Mouse (Mus musculus) left cerebral cortex, adult 18-20 months (tissue): ENCODE measurements at regions not wholly inside any gene's neighbourhood (a gene's known extent, or its start where the extent isn't known, plus 50 kb on each side); places are given as distances from the start of the nearest gene placed in this dataset.

ENCODE experiments used
- DNase-seq, 2 experiments: peaks; one replicate each; pipeline ENCODE4 v3.0.0; 2021 to 2022; ENCODE audit warnings: low spot score in 2 of 2, mixed read lengths in 1 of 2

DNA sequence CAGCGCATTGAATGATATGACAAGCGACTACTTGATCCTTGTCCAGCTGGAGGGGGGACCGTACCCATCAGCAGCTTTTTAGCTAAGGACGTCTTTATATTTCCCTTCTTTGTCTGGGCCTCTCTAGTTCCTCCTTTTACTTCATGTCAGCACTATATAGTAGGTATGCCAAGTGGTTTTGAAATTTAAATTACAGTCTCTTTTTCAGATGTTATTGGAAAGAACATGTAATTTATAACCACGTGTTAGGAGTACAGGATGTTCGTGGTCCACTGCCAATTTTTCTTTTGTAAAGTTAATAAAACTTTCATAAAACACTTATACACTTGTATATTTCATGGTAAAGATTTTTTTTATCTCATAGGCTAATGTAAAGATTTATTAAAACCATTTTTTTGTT lies 426.5 kb downstream of the Insc start:
- DNase-seq: no peak

DNA sequence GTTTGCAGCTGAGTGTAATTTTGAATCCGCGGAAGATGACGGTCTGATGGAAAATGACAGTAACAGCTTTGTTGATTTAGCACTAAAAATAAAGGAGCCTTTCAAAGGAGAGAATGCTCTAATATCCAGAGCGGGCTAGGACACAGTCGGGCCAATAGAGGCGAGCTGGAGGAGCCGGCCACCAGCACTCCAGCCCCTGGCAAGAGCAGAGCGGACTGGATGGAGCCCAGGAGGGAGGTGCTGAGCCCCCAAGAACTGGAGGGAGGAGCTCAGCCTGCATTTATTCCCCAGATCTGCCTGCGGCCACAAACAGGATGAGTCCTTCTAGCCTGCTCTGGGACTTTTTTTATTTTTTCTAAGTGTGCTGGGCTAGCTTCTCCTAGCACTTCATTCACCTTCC lies 426.9 kb downstream of the Insc start:
- peak; percentile 10 to 14 for DNase-seq

- DNase-seq: no peak
Observed at GRCm38 (mm10) chr7:115192482-115192881, 449.0 kb downstream of the Insc start.

DNA sequence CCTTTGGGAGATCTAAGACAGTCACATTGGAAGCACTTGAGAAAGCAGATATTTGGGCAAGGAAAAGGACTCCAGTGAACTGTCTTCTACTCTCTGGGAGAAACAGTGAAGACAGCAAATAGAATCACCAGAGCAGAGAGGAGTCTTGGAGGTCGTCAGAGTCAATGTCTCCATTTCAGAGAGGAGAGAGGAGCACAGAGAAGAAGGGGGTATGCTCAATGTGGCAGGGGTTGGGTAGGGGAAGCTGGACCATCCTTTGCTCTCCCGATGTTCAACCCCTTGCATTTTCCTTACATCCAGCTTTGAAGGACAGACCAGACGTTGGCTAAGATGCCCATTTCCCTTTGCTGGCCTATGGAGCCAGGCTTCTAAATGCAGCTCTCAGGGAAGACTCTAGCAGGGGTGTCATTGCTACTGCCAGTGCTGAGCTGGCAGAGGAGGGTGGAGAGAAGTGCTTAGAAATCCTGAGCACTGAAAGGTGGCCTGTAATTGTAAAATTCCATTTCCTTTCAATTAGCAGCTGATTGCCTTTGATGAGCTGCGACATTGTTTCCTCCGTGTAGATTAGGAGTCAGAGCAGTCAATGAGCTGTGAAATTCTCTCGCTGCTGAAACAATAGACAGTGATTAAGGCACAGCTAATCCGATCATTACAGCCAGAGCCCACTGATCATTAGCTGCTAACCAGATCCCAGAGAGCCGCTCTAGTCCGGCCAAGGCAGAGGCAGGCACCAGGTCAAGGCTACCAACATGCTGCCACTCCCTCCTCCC lies 449.7 kb downstream of the Insc start:
- no peak for DNase-seq

GRCm38 (mm10) chr7:115204916-115205315 lies 461.4 kb downstream of the Insc start:
- DNase-seq: no peak

DNA sequence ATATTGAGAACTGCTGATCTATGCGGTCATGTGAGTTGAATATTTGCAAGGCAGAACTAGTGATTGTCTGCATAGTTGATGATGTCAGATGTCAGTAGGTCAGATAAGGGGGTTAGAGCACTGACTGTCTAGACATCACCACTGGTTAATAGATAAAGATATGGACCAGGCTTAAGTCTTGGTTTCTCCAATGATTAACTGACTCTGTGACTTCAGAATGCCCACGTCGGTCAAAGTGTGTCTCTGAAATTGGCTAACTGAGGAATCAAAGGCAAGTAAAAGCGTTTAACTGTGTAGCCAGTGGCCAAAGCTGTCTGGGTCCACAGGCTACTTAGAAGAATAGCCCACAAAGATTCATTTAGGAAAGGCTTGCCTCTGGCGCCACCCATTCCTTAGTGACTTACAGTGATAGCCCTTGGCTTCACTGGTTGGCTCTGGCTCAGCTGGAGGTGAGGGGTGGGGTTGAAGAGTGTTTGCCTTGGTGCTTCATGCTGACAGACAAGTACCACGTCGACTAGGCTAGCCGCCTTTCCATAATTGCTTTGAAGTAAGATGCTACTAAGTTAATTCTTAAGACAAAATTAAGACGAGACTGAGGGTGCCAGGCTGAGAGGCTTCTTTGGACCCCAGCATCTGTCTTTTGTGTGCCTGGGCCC lies 463.1 kb downstream of the Insc start:
- no peak for DNase-seq

GRCm38 (mm10) chr7:115208781-115209180 lies 465.3 kb downstream of the Insc start:
- DNase-seq: no peak

DNA sequence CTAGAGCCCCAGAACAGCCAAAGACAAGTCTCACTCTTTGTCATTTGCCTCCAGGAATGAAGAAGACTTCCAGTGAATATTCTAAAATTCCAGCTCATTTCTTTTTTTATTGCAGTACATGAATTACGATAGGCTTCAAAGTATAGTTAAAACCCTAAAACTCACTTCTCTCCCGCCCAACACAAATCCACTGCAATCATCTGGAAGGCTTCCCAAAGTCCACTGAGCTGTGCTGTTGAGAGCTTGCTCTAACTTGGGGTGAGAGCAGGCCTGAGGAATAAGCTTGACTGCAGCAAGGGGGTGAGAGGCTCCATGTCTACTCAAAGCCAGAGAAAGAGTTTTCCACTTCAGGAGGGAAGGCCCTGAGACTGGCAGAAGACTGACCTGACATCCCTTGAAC lies 466.5 kb downstream of the Insc start:
- no peak for DNase-seq

GRCm38 (mm10) chr7:115216838-115217237 lies 473.3 kb downstream of the Insc start:
- peak; percentile 80 to 85 for DNase-seq

DNA sequence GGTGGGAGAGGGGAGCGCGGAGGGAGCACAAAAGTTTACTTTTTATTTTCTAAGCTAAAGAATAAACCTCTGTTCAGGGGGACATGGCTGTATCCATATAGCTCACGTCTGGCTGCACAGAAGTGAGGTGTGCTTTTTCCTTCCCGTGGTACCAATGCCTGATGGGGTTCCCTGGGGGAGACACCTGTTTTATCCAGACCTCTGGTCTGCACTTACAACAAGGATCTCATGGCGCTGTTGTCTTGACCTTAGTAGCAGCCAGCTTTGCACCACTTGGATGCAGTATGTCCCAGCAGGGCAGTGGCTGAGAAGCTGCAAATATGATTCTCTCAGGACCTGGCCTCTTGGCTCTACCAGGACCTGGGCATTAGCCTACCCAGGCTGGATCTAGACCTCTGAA lies 473.8 kb downstream of the Insc start:
- no peak for DNase-seq

DNA sequence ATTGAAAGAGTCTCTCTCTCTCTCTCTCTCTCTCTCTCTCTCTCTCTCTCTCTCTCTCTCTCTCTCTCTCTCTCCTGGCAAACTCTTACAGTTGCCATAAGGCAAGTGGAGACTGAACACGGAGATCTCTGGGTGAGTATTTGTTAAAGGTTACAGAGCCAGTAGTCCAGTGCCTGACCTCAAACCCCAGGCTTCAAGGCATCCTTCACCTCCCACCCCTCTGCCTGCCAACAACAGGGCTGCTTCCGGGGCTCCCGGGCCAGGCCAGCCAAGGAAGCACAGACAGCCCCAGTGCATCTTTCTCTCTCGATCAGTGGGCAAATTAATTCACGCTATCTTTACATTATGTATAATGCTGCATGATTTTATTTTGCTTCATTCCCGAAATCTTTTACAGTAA lies 474.2 kb downstream of the Insc start:
- DNase-seq: no peak

- no peak for DNase-seq
Observed at GRCm38 (mm10) chr7:115218596-115219180, 475.2 kb downstream of the Insc start.

DNA sequence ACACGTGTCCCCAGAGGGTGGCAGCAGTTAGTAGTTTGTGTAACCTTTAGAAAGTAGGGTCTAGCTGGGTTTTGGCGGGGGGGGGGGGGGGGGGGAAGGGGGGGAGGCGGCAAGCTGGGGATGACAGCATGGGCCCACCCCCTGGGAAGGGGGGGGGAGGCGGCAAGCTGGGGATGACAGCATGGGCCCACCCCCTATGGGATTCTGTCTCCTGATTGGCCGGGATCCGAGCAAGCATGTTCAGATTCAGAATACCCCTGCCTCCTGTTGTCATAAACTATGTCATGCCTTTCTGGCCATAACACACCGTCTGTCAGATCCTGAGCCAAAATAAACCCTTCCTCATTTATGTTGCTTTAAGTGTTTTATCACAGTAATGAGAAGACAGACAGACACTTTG lies 479.1 kb downstream of the Insc start:
- no peak for DNase-seq

DNA sequence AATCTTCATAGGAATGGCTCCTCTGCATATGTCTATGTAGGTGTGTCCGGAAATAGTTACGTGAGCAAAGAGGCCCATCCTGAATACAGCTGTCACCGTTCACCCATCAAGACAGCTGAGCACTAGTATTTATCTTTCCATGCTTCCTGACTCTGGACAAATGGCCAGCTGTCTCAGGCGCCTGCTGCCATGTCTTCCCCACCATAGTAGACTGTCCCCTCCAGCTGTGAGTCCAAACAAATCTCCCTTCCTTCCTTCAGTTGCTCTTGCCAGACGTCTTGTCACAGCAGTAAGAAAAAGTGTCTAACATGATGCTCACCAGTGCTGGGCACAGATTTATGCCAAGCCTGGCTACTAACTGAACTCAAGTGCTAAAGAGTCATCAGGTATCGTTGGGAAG lies 487.0 kb downstream of the Insc start:
- no peak for DNase-seq

DNA sequence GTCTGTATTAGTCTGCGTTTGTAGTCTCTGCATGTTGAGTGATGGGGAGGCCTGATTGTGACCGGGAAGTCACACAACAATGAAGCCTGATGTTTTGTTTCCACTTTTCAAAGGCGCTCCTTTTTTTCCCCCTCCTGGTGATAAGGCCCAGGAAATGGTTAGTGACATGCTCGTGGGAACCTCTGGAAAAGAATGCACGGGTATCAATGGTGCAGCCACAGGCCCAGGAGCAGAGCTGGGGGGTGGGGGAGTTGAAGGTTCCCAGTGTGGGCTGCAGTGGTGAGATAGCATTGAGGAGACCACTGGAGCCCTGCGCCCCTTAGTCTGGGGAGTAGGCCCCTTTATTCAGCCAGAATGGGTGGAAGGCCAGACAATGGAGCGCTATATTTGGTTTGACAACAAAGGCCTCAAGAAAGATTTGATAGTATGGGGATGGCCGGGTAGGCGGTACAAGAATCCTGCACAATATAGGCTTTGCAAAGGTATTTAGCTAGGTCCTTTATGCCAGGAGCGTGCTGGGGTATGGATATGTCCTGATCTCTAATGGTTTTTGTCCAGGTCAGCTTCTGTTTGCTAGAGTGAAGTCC lies 490.4 kb downstream of the Insc start:
- no peak for DNase-seq

DNA sequence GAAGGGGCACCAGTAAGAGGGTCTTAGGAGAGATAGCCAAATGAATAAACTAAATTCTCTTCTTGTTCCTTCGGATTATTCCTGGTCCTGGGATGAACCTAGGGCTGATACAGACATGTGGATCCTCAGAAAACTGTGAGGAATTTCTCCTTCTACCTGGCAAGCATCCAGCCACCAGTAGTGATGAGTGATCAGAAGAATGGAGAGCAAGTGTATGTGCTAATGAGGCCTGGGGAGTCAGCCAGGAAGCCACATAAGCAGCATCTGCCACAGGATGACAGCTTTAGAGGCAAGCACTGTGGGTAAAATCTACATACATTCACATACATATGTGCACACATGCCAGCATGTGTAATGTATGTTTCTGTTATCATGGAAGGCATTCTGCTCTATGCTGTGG lies 493.6 kb downstream of the Insc start:
- no peak for DNase-seq

DNA sequence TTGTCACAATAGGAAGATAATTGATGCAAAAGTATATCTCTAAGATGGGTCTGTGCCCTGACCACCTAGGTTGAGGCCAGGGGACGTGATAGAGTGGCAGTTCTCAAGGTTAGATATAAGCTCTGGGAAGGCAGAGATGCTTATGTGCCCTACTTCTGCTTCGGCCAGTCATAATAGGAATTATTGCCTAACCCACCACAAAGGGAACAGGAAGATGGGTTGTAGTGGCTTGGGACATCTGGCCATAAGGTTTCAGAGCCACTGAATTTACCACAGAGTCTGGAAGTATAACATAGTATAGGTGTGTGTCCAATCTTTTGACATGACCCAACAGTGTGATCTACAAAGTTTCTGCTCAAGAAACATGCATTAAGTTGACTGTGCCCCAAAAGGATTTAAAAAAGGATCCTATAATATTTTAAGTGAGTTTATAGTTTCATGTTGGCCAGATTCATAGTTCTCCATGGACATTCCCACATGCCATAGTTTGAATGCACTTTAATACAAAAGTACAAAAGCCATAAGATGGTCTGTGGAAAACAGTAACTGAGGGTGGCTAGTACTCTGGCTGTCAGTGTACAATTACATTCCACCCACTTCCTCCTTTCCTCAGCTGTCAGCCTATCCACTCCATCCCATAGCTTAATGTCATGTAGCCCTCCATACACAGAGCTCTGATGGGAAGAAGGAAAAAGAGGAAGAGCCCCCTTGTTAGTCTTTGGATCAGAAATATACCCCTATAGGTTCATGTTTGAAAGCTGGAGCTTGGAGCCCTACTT lies 508.3 kb downstream of the Insc start:
- no peak for DNase-seq

- DNase-seq: no peak
Observed at GRCm38 (mm10) chr7:115252370-115252750, 508.9 kb downstream of the Insc start.

- DNase-seq: no peak
Observed at GRCm38 (mm10) chr7:115258626-115259025, 515.1 kb downstream of the Insc start.

GRCm38 (mm10) chr7:115263082-115263481 lies 519.6 kb downstream of the Insc start:
- DNase-seq: peak in 1 of 2 experiments; percentile 8

DNA sequence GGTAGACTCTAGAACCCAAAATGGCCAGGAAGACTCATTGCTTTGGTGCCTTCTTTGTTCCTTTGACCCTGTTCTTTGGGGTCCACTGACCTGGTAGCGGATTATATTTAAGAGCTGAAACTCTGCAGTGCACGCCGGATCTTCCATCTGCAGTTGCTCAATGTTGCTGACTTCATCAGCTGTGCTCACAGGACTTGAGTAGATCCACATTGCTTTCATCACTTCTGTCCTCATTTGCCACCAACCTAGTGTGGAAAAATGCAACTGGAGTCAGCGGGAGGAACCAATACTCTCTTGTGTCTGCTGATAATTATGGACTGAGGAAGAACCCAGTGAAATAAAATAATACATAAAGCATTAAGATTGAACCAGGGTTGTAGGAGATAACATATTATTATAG lies 522.6 kb downstream of the Insc start:
- no peak for DNase-seq
